Mouse (Mus musculus): ENCODE measurements around the gene Lbhd2. TPM values are rescaled to one million over a fixed set of nuclear protein-coding genes. Genes with fewer than 3 reads are reported as not detected.

Gene Lbhd2
- polyA plus RNA-seq, 1 experiment from 2014 or later, result not detected

- peaks cover 7% of the 10 kb centered on the region for H3K27me3 ChIP-seq (ENCODE audit: control insufficient read depth, insufficient read depth, low read length)
- 3% methylated on average over 17 of the region's 17 CpGs for WGBS
- peak within 1 kb of the TSS; percentile 36 for H3K4me2 ChIP-seq
- peak within 1 kb of the TSS; percentile 37; the same call in 1 of the 2 replicates for H3K9ac ChIP-seq (ENCODE audit: low read length)
- DNase-seq (ENCODE audit: low spot score, missing footprints), result peak; percentile 90
- H3K27ac ChIP-seq (ENCODE audit: low read depth, low read length), result no peak within 1 kb of the TSS
- peaks cover 12% of the 10 kb centered on the region for H3K4me1 ChIP-seq (ENCODE audit: control insufficient read depth, insufficient read depth, low read length)
- peak; percentile 62 for ATAC-seq (ENCODE audit: low FRiP score)
- H3K4me3 ChIP-seq (ENCODE audit: low read depth, low read length), result peak within 1 kb of the TSS; percentile 3; the same call in 1 of the 2 replicates
- H3K9me3 ChIP-seq (ENCODE audit: control insufficient read depth, low read length), result no peaks in the 10 kb centered on the region
- no peaks in the 10 kb centered on the region for H3K36me3 ChIP-seq (ENCODE audit: control insufficient read depth, insufficient read depth, low read length)
Observed at GRCm38 (mm10) chr12:111416921-111417779, 10.5 kb downstream of the Lbhd2 start, which contains the start of gene Exoc3l4. Gene Exoc3l4, plus strand, starts transcription at chr12:111417017.

- Histone ChIP-seq H3K27ac (ENCODE audit: low read depth, low read length) (no peak overlapping the region), H3K9me3 (ENCODE audit: control insufficient read depth, low read length) (no peaks in the 10 kb centered on the region), H3K36me3 (ENCODE audit: control insufficient read depth, insufficient read depth, low read length) (no peaks in the 10 kb centered on the region), H3K4me1 (ENCODE audit: control insufficient read depth, insufficient read depth, low read length) (peaks cover 12% of the 10 kb centered on the region), H3K4me2 (no peak overlapping the region), H3K4me3 (ENCODE audit: low read depth, low read length) (no peak overlapping the region), H3K9ac (ENCODE audit: low read length) (no peak overlapping the region), H3K27me3 (ENCODE audit: control insufficient read depth, insufficient read depth, low read length) (peaks cover 34% of the 10 kb centered on the region)
- WGBS, result 77% methylated on average over 5 of the region's 5 CpGs
- ATAC-seq (ENCODE audit: low FRiP score) (no peak), DNase-seq (ENCODE audit: low spot score, missing footprints) (no peak)
Observed at GRCm38 (mm10) chr12:111419918-111420317, 13.3 kb downstream of the Lbhd2 start.

GRCm38 (mm10) chr12:111420946-111421709 is 14.5 kb downstream of the Lbhd2 start:
- H3K27ac ChIP-seq (ENCODE audit: low read depth, low read length), result no peak overlapping the region
- H3K9ac ChIP-seq (ENCODE audit: low read length), result no peak overlapping the region
- ATAC-seq (ENCODE audit: low FRiP score) (no peak), DNase-seq (ENCODE audit: low spot score, missing footprints) (no peak)
- H3K4me2 ChIP-seq, result no peak overlapping the region
- no peaks in the 10 kb centered on the region for H3K36me3 ChIP-seq (ENCODE audit: control insufficient read depth, insufficient read depth, low read length)
- 51% methylated on average over 7 of the region's 7 CpGs for WGBS
- no peak overlapping the region for H3K4me3 ChIP-seq (ENCODE audit: low read depth, low read length)
- H3K9me3 ChIP-seq (ENCODE audit: control insufficient read depth, low read length), result no peaks in the 10 kb centered on the region
- H3K27me3 ChIP-seq (ENCODE audit: control insufficient read depth, insufficient read depth, low read length), result peaks cover 45% of the 10 kb centered on the region
- H3K4me1 ChIP-seq (ENCODE audit: control insufficient read depth, insufficient read depth, low read length), result peaks cover 12% of the 10 kb centered on the region

- Histone ChIP-seq H3K36me3 (ENCODE audit: control insufficient read depth, insufficient read depth, low read length) (no peaks in the 10 kb centered on the region), H3K27me3 (ENCODE audit: control insufficient read depth, insufficient read depth, low read length) (peaks cover 57% of the 10 kb centered on the region), H3K9ac (ENCODE audit: low read length) (no peak overlapping the region), H3K4me2 (no peak overlapping the region), H3K27ac (ENCODE audit: low read depth, low read length) (no peak overlapping the region), H3K4me3 (ENCODE audit: low read depth, low read length) (no peak overlapping the region), H3K4me1 (ENCODE audit: control insufficient read depth, insufficient read depth, low read length) (no peaks in the 10 kb centered on the region), H3K9me3 (ENCODE audit: control insufficient read depth, low read length) (no peaks in the 10 kb centered on the region)
- WGBS, result 49% methylated on average over 5 of the region's 5 CpGs
- ATAC-seq (ENCODE audit: low FRiP score) (no peak), DNase-seq (ENCODE audit: low spot score, missing footprints) (no peak)
Observed at GRCm38 (mm10) chr12:111422852-111423251, 16.2 kb downstream of the Lbhd2 start.

- ATAC-seq (ENCODE audit: low FRiP score), result no peak
- peak; percentile 93 for DNase-seq (ENCODE audit: low spot score, missing footprints)
- no peak overlapping the region for H3K27ac ChIP-seq (ENCODE audit: low read depth, low read length)
- H3K4me1 ChIP-seq (ENCODE audit: control insufficient read depth, insufficient read depth, low read length), result peaks cover 1% of the 10 kb centered on the region; the same call in 1 of the 2 replicates
- H3K9ac ChIP-seq (ENCODE audit: low read length), result no peak overlapping the region
- no peaks in the 10 kb centered on the region for H3K9me3 ChIP-seq (ENCODE audit: control insufficient read depth, low read length)
- H3K27me3 ChIP-seq (ENCODE audit: control insufficient read depth, insufficient read depth, low read length), result peaks cover 65% of the 10 kb centered on the region
- peak overlapping the region; percentile 32 for H3K4me2 ChIP-seq
- 0 out of 2 replicates have a peak overlapping the region, but pooled peaks have one; percentile 14 for H3K4me3 ChIP-seq (ENCODE audit: low read depth, low read length)
- H3K36me3 ChIP-seq (ENCODE audit: control insufficient read depth, insufficient read depth, low read length), result no peaks in the 10 kb centered on the region
- 3% methylated on average over 43 of the region's 43 CpGs for WGBS
Observed at GRCm38 (mm10) chr12:111423570-111424129, 17.0 kb downstream of the Lbhd2 start.

- no peaks in the 10 kb centered on the region for H3K36me3 ChIP-seq (ENCODE audit: control insufficient read depth, insufficient read depth, low read length)
- 17% methylated on average over 9 of the region's 9 CpGs for WGBS
- H3K27ac ChIP-seq (ENCODE audit: low read depth, low read length), result no peak overlapping the region
- H3K9me3 ChIP-seq (ENCODE audit: control insufficient read depth, low read length), result no peaks in the 10 kb centered on the region
- H3K27me3 ChIP-seq (ENCODE audit: control insufficient read depth, insufficient read depth, low read length), result peaks cover 74% of the 10 kb centered on the region
- ATAC-seq (ENCODE audit: low FRiP score), result no peak
- H3K9ac ChIP-seq (ENCODE audit: low read length), result no peak overlapping the region
- H3K4me3 ChIP-seq (ENCODE audit: low read depth, low read length), result no peak overlapping the region
- H3K4me2 ChIP-seq, result no peak overlapping the region
- peaks cover 7% of the 10 kb centered on the region; the same call in 1 of the 2 replicates for H3K4me1 ChIP-seq (ENCODE audit: control insufficient read depth, insufficient read depth, low read length)
- DNase-seq (ENCODE audit: low spot score, missing footprints), result no peak
Observed at GRCm38 (mm10) chr12:111424547-111424946, 17.9 kb downstream of the Lbhd2 start.

- Histone ChIP-seq H3K4me3 (ENCODE audit: low read depth, low read length) (no peak overlapping the region), H3K27me3 (ENCODE audit: control insufficient read depth, insufficient read depth, low read length) (peaks cover 81% of the 10 kb centered on the region), H3K36me3 (ENCODE audit: control insufficient read depth, insufficient read depth, low read length) (no peaks in the 10 kb centered on the region), H3K4me2 (0 out of 2 replicates have a peak overlapping the region, but pooled peaks have one; percentile 9), H3K27ac (ENCODE audit: low read depth, low read length) (no peak overlapping the region), H3K9me3 (ENCODE audit: control insufficient read depth, low read length) (no peaks in the 10 kb centered on the region), H3K9ac (ENCODE audit: low read length) (no peak overlapping the region), H3K4me1 (ENCODE audit: control insufficient read depth, insufficient read depth, low read length) (peaks cover 10% of the 10 kb centered on the region)
- ATAC-seq (ENCODE audit: low FRiP score) (peak; percentile 43; the same call in 1 of the 2 replicates), DNase-seq (ENCODE audit: low spot score, missing footprints) (peak; percentile 99)
- 4% methylated on average over 15 of the region's 15 CpGs for WGBS
Observed at GRCm38 (mm10) chr12:111425258-111425657, 18.6 kb downstream of the Lbhd2 start.

GRCm38 (mm10) chr12:111425789-111426460 is 19.3 kb downstream of the Lbhd2 start:
- DNase-seq (ENCODE audit: low spot score, missing footprints), result peak; percentile 99
- 18% methylated on average over 29 of the region's 29 CpGs for WGBS
- Histone ChIP-seq H3K27me3 (ENCODE audit: control insufficient read depth, insufficient read depth, low read length) (peaks cover 88% of the 10 kb centered on the region), H3K9ac (ENCODE audit: low read length) (no peak overlapping the region), H3K27ac (ENCODE audit: low read depth, low read length) (no peak overlapping the region), H3K36me3 (ENCODE audit: control insufficient read depth, insufficient read depth, low read length) (no peaks in the 10 kb centered on the region), H3K4me2 (no peak overlapping the region), H3K4me1 (ENCODE audit: control insufficient read depth, insufficient read depth, low read length) (peaks cover 10% of the 10 kb centered on the region), H3K4me3 (ENCODE audit: low read depth, low read length) (no peak overlapping the region), H3K9me3 (ENCODE audit: control insufficient read depth, low read length) (no peaks in the 10 kb centered on the region)
- peak; percentile 67 for ATAC-seq (ENCODE audit: low FRiP score)

Data from midbrain, embryonic 11.5 days (tissue).